Mouse (Mus musculus) spleen, postnatal 10 days (tissue): ENCODE results near the gene Qrfp.
A peak's percentile ranks its signal among the peaks of the same experiment; 100 is the strongest.

Source experiments
- DNase-seq, 2 experiments: peaks; one replicate each; pipeline ENCODE4 v3.0.0; 2021 to 2022; ENCODE audit warnings: low spot score in 2 of 2

Gene Qrfp

GRCm38 (mm10) chr2:31770781-31771441, 39.5 kb downstream of the Qrfp start:
- DNase-seq: peak in 1 of 2 experiments; percentile 46

- no peak for DNase-seq
Observed at GRCm38 (mm10) chr2:31769631-31770111, 40.7 kb downstream of the Qrfp start.

- no peak for DNase-seq
Observed at GRCm38 (mm10) chr2:31769115-31769514, 41.3 kb downstream of the Qrfp start.

DNA sequence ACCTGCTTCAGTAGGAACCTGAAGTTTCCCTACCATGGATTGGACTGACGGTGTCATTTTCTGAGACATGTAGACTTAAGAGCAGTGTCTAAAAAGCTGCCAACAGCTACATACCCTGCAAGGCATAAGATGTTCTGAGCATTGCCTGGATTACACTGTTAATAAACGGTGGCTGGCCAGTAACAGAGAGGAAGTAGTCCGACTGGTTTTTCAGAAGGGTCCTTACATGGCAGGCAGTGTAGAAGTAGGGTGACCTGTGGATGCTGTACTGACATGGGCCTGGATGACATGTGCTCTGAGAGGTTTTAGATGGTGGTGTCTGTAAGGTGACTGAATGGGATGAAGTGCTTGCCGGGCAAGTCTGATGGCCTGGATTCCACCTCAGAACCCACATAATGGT, 42.6 kb downstream of the Qrfp start:
- DNase-seq: no peak

GRCm38 (mm10) chr2:31767104-31767503, 43.3 kb downstream of the Qrfp start:
- no peak for DNase-seq

DNA sequence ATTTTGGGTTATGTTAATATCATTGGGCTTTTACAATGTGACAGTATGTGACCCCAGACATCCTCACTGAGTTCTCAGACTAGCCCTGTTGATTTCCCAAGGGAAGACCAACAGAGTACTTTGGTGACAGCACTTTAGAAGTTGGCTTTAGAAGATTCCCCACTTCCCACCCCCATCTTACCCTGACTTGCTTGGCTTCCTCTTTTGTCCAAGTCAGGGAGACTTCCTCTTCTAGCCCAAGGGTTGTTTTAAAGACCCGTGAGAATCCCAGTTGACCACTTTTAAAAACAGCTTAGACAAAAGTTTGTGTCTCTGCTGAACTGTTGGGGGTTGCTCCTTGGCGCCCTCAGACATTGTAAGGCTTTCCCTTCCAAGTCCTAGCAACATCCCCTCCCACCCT, 47.1 kb downstream of the Qrfp start:
- no peak for DNase-seq

DNA sequence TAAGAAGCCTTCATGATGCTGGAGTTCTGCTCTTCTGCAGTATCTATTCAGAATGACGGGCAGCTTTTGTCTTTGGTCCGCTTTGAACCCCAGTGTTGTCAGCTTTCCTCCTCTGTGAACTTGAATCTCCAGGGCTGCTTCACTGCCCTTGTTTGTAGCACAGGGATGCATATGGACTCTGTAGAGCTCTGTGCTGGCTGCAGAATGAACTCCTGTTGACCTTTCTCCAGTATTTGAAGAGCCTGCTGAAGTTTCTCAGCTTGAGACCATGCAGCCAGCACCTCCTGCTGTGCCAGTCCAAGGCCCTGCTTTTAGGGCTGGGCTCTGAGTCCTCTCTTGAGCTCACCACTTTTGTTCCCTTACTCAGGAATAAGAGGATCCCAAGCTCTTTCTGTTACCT, 47.5 kb downstream of the Qrfp start:
- no peak for DNase-seq

- no peak for DNase-seq
Observed at GRCm38 (mm10) chr2:31762155-31762554, 48.2 kb downstream of the Qrfp start.

DNA sequence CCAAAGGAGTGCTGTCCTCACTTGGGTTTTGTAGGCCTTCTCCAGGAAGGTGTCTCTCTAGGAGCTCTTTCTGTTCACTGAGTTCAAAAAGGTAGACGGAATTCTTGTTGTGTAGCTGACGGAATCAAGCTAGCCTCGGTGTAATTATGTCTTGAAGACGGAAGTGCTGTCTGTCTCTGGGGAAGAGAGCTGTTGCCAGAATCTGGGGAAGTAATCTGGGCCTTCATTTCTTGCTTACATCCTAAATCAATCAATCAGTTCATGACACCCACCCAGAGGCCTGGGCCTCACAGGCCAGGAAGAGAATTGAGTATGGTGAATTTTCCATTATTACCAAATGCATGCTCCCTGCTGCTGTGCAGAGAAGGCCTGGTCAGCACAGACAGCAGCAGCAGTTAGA, 48.8 kb downstream of the Qrfp start:
- no peak for DNase-seq

- DNase-seq: peak in 1 of 2 experiments; percentile 10
Observed at GRCm38 (mm10) chr2:31761115-31761531, 49.3 kb downstream of the Qrfp start.

- DNase-seq: peak; percentile 18 to 23
Observed at GRCm38 (mm10) chr2:31760486-31760885, 49.9 kb downstream of the Qrfp start.

DNA sequence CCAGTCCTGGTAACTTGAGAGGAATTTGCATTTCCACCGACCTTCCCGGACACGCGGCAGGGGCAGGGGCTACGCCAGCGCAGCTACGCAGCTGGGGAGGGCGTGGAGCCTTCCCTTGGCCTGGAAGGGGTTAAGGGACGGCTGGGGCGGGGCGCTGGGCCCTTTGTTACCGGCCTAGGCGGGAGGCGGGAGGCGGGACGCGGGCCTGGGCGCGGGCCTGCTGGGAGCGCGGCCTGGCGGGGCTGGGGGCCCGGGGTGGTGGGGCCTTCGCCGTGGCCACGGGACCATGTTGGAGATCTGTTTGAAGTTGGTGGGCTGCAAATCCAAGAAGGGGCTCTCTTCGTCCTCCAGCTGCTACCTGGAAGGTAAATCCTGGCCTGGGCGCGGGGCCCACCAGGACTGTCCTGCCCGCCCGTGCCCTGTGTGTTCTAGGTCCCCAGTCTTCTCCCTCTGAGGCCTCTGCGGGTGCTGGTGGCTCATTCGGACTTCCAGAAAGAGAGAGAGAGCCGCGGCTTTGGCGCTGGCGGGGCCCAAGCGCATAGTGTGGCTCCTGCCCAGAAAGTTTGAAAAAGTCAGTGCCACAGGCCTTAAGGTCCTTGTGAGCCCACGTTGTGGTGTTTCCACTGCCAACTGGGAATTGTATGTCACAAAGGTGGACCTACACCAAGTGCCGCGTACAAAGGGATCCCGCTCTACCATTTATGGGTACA, 50.5 kb downstream of the Qrfp start:
- DNase-seq: peak; percentile 66 to 81

- DNase-seq: no peak
Observed at GRCm38 (mm10) chr2:31758966-31759365, 51.4 kb downstream of the Qrfp start.

DNA sequence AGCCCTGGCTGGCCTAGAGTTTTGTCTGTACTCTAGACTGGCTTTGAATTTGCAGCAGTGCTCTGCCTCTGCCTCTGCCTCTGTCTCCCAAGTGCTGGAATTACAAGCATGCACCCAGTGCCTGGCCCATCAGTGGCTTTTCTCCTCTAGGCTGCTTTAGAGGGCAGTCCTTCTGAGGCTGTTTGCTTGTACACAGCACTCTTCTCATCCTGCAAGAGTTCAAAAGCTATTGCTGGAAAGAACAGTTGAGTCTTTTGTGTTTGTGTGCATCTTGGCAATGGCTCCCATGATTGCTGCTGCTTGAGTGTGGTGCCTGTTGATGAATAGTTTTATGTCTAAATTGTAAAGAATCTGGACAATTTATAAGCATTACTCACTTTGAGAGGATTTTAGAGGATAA, 52.9 kb downstream of the Qrfp start:
- no peak for DNase-seq
